Mouse (Mus musculus) right cerebral cortex, adult 18-20 months (tissue): ENCODE measurements around the gene Ksr2.
"Not testable (repeated sequence)": the region's sequence is repeated elsewhere in the genome, so short reads cannot be mapped to it uniquely, and the experiment has no call there.

ENCODE experiments used
- DNase-seq: peaks from one replicate; pipeline ENCODE4 v3.0.0; 2022; ENCODE audit warnings: mixed read lengths

Ksr2 gene

DNA sequence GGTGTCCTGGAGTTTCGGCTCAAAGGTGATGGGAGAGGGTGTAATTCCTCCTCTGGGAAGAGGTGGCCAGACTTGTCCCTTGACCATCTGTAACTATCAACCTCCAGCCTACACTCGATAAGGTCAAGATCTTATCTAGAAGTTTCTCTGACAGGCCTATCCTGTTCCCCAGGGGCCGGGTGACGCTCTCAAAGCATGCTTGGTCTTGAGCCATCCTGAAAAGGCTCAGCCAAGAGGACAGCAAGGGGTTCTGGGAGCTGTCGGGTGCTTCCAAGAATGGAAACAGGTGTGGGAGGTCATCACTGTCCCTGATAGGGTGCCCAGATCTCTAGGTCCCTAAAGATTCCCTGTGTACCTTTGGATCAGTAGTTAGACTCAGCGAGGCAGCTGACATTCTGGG lies 4.4 kb upstream of the Ksr2 start:
- DNase-seq = no peak

- peak; percentile 16 for DNase-seq
Observed at GRCm38 (mm10) chr5:117414611-117415010, 811 bp downstream of the Ksr2 start.

GRCm38 (mm10) chr5:117415011-117415912 lies 1.5 kb downstream of the Ksr2 start:
- peak; percentile 14 for DNase-seq

GRCm38 (mm10) chr5:117417442-117417841 lies 3.6 kb downstream of the Ksr2 start:
- DNase-seq = no peak

DNA sequence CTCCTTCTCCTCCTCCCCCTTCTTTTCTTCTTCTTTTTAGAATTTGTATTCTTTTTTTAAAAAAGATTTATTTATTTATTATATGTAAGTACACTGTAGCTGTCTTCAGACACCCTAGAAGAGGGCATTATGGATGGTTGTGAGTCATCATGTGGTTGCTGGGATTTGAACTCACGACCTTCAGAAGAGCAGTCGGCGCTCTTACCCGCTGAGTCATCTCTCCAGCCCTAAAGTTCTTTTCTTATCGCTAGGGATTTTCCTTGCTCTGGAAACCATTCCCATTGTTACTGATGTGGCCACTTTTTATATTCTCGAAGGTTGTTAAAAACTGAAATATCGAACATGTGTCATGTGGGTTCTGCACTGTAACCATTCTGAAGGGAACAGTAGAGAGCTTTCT lies 19.7 kb downstream of the Ksr2 start:
- not testable (repeated sequence) for DNase-seq

DNA sequence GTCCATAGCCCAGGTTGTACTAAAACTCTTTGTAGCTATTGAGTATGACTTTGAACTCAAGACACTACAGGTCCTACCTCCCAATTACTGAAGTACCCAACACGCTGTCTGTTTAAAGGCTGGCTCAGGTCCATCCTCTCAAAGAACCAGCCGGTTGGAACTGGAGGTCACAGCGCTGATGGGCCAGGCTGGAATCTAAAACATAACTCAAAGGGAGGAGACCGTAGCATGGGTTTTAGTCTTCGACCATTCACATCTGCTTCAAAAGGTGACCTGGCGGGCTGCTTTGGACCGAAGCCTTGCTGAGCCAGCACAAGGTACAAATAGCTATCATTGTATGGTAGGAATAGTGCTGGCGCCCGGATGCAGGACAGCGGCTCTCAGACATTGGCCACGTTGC lies 26.5 kb downstream of the Ksr2 start:
- no peak for DNase-seq

- no peak for DNase-seq
Observed at GRCm38 (mm10) chr5:117441242-117441842, 27.5 kb downstream of the Ksr2 start.

- DNase-seq = no peak
Observed at GRCm38 (mm10) chr5:117442157-117442765, 28.5 kb downstream of the Ksr2 start.

DNA sequence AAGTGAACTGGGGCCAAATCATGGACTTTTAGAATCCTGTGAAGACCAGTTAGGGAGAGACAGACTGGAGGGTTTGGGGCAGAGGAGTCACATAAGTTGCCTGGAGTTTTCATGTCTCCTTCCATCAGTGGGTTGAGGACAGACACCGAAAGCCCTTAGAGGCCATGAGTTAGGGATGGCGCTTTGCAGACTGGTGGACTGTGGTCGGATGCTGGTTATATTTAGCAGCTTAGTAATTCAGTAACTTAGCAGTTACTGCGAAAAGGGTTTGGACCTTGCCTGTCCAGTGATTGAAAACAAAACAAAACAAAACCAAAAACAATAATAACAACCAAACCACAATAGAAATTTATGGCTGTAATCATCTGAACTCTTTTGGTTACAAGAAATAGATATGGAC lies 29.3 kb downstream of the Ksr2 start:
- no peak for DNase-seq

DNA sequence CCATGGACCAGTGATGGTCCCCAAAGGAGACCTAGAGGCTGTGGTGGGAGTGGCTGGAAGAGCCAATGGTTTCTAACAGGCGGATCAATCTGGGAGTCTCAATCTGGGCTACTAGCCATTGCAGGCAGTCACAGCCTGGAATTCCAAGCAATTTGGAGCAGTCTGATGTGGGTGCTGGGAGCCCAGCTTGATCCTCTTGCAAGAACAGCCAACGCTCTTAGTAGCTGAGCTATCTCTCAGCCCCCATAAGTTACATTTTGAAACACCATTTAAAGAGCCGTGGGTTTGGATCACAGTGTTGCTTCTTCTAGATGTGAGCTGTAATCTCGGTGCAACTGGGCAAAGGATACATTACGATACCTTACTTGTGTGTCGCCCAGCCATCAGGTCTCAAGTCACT lies 30.1 kb downstream of the Ksr2 start:
- DNase-seq = peak; percentile 75

DNA sequence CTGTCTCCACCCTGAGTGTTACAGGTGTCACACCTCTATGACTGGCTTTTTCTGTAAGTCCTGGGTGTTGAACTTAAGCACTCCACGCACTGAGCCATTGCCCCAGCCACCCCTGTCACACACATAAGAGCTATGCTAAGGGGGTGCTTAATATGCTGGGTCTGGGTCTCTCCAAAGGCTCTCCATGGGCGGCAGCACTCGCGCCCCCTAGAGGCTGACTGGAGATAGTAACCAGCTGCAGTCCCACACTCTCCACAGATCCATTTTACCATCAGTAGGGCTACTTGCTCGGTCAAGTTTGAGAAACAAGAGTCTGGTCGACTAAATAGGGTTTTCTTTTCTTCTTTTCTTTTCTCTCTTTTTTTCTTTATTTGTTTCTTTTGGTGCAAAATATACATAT lies 33.9 kb downstream of the Ksr2 start:
- DNase-seq = no peak

GRCm38 (mm10) chr5:117452013-117452412 lies 38.2 kb downstream of the Ksr2 start:
- DNase-seq = no peak

GRCm38 (mm10) chr5:117455546-117455945 lies 41.7 kb downstream of the Ksr2 start:
- DNase-seq = peak; percentile 15

GRCm38 (mm10) chr5:117457121-117457520 lies 43.3 kb downstream of the Ksr2 start:
- no peak for DNase-seq

- no peak for DNase-seq
Observed at GRCm38 (mm10) chr5:117457583-117457982, 43.8 kb downstream of the Ksr2 start.

DNA sequence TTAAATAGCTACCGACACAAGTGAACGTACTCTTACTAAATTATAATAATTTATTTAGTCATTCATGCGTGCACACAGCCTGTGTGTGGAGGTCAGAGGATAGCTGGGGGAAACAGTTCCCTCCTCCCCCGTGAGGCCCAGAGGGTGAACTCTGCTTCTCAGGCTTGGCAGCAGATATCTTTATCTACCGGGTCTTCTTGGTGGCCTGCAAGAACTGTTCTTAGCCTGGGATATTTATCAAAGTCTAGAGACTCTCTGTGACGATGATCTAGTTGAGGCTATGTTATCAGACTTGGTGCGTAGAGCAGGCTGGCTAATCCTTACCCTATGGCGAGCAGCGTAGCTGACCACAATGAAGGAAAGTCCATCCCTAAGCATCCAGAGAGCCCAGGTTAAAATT lies 45.1 kb downstream of the Ksr2 start:
- no peak for DNase-seq

GRCm38 (mm10) chr5:117460261-117460660 lies 46.5 kb downstream of the Ksr2 start:
- DNase-seq = no peak

GRCm38 (mm10) chr5:117467052-117467451 lies 53.3 kb downstream of the Ksr2 start:
- DNase-seq = no peak

- DNase-seq = no peak
Observed at GRCm38 (mm10) chr5:117468961-117469360, 55.2 kb downstream of the Ksr2 start.

- no peak for DNase-seq
Observed at GRCm38 (mm10) chr5:117469572-117469971, 55.8 kb downstream of the Ksr2 start.

DNA sequence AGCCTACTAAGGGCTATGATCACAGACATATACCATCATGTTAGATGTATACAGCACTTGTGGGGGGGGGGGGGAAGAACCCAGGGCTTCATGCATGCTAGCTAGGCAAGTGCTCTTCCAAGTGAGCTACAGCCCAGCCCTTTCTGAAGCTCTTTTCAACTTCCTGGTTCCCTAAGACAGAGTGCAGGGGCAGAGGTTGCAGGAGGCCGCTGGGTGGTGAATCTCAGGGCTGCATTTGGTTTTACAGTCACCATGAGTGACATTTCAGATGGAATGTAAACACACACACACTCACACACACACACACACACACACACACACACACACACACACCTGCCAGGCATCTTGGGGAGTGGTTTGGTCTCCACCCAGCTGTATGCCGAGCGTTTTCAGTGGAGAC lies 67.4 kb downstream of the Ksr2 start:
- DNase-seq = no peak

DNA sequence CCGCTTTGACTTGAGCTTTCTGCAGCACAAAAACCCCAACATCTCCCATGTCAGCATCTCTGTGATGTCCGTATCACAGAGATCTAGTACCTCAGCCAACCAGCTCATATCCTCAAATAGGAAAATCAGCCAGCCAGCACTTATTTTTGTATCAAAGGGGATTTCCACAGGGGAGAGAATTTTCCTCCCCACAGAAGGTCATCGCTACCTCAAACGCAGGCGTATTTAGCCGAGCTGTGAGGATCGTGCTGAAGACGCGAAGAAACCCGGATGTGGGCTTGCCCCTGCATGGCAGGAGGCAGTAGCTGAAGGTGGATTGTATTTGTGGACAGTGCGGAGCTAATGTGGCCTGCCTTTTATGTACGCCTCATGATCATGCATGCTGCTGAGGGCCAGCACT lies 67.8 kb downstream of the Ksr2 start:
- no peak for DNase-seq

GRCm38 (mm10) chr5:117482013-117482412 lies 68.2 kb downstream of the Ksr2 start:
- DNase-seq = no peak

DNA sequence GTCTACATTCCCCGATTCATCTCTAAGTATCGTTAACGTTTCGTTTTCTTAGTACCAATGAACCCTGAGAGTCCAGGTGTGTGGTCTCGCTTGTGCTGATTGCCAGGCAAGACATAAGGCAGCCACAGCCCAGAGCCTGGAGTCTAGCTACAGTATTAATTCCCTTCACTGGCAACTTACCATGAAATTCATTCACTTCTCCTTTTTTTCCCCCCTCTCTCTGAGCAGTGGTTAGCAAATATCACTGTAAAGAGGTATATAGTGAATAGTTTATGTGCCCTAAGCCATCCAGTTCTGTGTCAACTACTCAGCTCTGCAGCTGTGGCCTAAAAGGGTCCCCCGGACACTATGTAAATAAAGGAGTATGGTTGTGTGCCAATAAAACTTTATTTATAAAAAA lies 71.6 kb downstream of the Ksr2 start:
- DNase-seq = no peak
